Mouse (Mus musculus): ENCODE data around the gene Cacng2. TPM values are rescaled to one million over a fixed set of nuclear protein-coding genes. Genes with fewer than 3 reads are reported as not detected.
"Not testable (repeated sequence)": the region's sequence is repeated elsewhere in the genome, so short reads cannot be mapped to it uniquely, and the experiment has no call there.

Gene Cacng2
- polyA plus RNA-seq, 1 experiment from 2014 or later = not detected

DNA sequence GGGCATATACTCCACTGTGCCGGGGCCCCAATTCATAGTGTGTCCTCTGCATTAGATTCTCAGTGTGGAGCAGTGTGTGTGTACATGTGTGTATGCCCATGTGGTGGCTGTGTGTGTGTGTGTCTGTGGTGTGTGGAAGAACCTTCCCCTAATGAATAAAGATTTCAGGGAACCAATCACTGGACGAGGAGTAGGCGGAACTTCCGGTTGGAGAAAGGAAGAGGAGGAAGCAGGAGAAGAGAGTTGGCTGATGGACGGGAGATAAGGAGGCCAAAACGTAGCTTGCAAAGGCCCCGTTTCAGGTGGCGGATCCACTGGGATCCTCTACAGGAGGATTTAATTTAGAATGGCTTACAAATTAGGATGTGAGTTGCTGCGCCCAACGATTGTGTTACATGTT is 82.2 kb downstream of the Cacng2 start:
- Histone ChIP-seq H3K27ac (no peak overlapping the region), H3K9me3 (replicated peaks) (no peaks in the 10 kb centered on the region), H3K36me3 (no peaks in the 10 kb centered on the region), H3K4me3 (no peak overlapping the region), H3K4me1 (no peaks in the 10 kb centered on the region), H3K27me3 (ENCODE audit: low read depth, poor library complexity, severe bottlenecking) (no peaks in the 10 kb centered on the region)
- 88% methylated on average over 10 of the region's 10 CpGs for WGBS
- DNase-seq (ENCODE audit: low spot score) = no peak

DNA sequence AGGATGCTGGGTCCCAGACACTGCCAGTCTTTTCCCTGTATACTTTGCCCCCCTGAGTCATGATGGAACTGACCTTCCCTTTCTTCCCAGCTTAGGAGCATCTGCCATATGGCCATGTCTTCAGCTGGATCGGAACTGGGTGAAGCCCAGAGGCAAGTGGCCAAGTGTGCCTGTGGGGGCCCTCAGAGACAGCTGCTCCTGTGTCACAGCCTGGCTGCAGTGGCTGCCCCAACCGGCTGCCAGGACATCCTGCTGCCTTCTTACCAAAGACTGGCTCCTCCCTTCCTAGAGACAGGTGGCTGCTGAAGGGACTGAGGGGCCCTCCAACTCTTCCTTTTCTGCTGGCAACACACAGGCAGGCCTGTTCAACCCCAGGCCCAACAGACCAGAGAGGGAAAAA is 83.2 kb downstream of the Cacng2 start:
- Histone ChIP-seq H3K4me3 (no peak overlapping the region), H3K27me3 (ENCODE audit: low read depth, poor library complexity, severe bottlenecking) (no peaks in the 10 kb centered on the region), H3K36me3 (no peaks in the 10 kb centered on the region), H3K27ac (no peak overlapping the region), H3K9me3 (replicated peaks) (no peaks in the 10 kb centered on the region), H3K4me1 (0 out of 2 replicates have a peak, but pooled peaks cover under 1% of the 10 kb centered on the region)
- no peak for DNase-seq (ENCODE audit: low spot score)
- 57% methylated on average over 2 of the region's 2 CpGs for WGBS

DNA sequence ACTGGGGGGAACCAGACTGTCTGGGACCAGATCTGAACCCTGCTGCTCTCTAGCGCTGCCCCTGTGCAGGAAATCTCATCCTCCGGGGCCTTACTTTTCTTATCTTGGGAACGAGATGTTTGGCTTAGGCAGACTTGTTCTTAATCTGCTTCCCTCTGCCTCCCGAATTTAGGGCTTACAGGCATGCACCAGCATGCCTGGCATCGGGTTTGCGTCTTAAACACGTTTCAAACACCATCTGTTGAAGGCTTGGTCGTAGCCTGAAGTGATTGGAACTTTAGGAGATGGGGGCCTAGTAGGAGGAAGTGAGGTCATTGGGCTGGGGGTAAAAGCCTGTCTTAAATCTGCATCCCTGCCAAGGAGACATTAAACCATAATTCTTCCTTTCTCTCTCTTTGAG is 89.9 kb downstream of the Cacng2 start:
- no peak overlapping the region for H3K4me3 ChIP-seq
- no peak overlapping the region for H3K27ac ChIP-seq
- H3K27me3 ChIP-seq (ENCODE audit: low read depth, poor library complexity, severe bottlenecking) = no peaks in the 10 kb centered on the region
- no peak for DNase-seq (ENCODE audit: low spot score)
- H3K36me3 ChIP-seq = no peaks in the 10 kb centered on the region
- H3K4me1 ChIP-seq = 0 out of 2 replicates have a peak, but pooled peaks cover 3% of the 10 kb centered on the region
- no peaks in the 10 kb centered on the region for H3K9me3 ChIP-seq (replicated peaks)
- WGBS = 68% methylated on average over 8 of the region's 8 CpGs

DNA sequence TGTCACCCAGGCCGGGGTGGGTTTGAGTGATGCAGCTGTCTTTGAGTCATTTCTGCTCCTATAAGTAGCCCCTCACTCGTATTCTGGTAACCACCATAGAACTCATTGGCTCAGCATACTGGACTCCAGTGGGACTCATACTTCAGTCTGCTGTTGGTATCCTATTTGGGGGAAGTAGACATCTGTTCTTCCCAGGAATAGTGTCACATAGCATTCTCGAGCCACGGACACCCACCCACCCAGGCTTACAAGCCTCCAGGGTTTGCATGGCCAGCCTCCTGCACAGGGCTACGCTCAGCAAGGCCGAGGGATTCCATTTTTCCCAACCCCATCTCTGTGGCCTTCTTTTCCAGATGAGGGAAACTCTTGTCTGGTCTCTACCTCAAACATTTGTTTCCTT is 93.3 kb downstream of the Cacng2 start:
- 84% methylated on average over 6 of the region's 6 CpGs for WGBS
- H3K27me3 ChIP-seq (ENCODE audit: low read depth, poor library complexity, severe bottlenecking) = no peaks in the 10 kb centered on the region

DNA sequence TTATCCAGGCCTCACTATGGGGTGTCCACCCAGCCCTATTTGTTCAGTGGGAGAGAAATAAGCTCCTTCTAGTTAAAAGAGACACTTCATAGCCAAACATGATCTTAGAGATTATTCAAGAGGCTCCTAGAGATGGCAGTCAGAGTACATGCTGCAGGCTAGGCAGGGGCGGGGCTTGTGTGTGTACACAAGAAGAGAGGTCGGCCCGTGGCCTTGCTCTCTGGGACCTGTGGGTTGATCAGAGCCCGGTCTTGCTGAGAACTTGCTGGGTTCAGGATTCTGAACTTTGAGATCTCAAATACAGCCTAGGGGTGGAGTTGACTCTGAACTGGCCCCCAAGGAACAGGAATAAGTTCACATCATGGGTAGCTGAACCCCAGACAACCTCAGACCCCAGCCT is 95.6 kb downstream of the Cacng2 start:
- H3K9me3 ChIP-seq (replicated peaks) = no peaks in the 10 kb centered on the region

More for the DNA sequence above, 93.3 kb downstream of the Cacng2 start:
- H3K36me3 ChIP-seq = no peaks in the 10 kb centered on the region
- 0 out of 2 replicates have a peak, but pooled peaks cover 2% of the 10 kb centered on the region for H3K4me1 ChIP-seq
- H3K9me3 ChIP-seq (replicated peaks) = no peaks in the 10 kb centered on the region
- no peak overlapping the region for H3K4me3 ChIP-seq
- H3K27ac ChIP-seq = no peak overlapping the region
- no peak for DNase-seq (ENCODE audit: low spot score)

DNA sequence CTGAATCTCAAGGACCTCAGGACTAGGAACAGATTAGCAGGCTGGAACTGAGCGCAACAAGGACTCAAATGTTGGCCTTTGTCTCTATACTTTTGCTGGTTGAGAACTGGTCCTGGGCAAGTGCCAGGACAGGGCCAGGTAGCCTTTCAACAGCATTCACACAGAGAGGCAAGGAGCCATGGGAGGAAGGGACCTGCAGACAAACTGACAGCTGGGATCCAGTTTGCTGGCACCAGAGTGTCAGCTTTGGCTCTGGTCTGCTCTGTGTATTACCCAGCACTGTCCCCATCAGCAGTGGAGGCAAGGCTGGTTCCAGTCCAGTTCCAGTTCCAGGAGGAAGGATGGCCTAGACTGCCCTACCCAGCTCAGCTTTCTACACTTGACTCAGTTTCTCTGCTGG is 105.8 kb downstream of the Cacng2 start:
- no peak overlapping the region for H3K4me3 ChIP-seq

More for the DNA sequence above, 95.6 kb downstream of the Cacng2 start:
- DNase-seq (ENCODE audit: low spot score) = no peak
- WGBS = 87% methylated on average over 4 of the region's 4 CpGs
- no peak overlapping the region for H3K4me3 ChIP-seq
- H3K27ac ChIP-seq = no peak overlapping the region
- H3K27me3 ChIP-seq (ENCODE audit: low read depth, poor library complexity, severe bottlenecking) = no peaks in the 10 kb centered on the region
- H3K36me3 ChIP-seq = no peaks in the 10 kb centered on the region
- peaks cover 5% of the 10 kb centered on the region for H3K4me1 ChIP-seq

DNA sequence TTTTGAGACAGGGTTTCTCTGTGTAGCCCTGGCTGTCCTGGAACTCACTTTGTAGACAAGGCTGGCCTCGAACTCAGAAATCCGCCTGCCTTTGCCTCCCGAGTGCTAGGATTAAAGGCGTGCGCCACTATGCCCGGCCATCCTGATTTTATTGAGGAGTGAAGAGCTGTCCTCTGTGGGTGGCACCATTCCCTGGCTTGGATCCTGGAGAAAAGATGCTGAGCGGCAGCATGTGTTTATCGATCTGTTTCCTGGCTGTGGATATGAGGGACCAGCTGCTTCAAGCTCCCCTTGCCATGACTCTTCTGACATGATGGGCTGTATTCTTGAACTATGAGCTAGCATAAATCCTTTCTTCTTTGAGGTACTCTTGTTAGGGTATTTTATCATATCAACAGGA is 111.6 kb downstream of the Cacng2 start:
- WGBS = 92% methylated on average over 8 of the region's 8 CpGs
- not testable (repeated sequence) for H3K4me1 ChIP-seq; H3K9me3 ChIP-seq (replicated peaks); H3K27me3 ChIP-seq (ENCODE audit: low read depth, poor library complexity, severe bottlenecking); H3K27ac ChIP-seq; H3K36me3 ChIP-seq; H3K4me3 ChIP-seq; DNase-seq (ENCODE audit: low spot score)

More for the DNA sequence above, 105.8 kb downstream of the Cacng2 start:
- WGBS = 88% methylated on average over 1 of the region's 1 CpGs
- no peaks in the 10 kb centered on the region for H3K4me1 ChIP-seq
- no peaks in the 10 kb centered on the region for H3K9me3 ChIP-seq (replicated peaks)
- no peak for DNase-seq (ENCODE audit: low spot score)
- no peak overlapping the region for H3K27ac ChIP-seq
- no peaks in the 10 kb centered on the region for H3K36me3 ChIP-seq
- no peaks in the 10 kb centered on the region for H3K27me3 ChIP-seq (ENCODE audit: low read depth, poor library complexity, severe bottlenecking)

DNA sequence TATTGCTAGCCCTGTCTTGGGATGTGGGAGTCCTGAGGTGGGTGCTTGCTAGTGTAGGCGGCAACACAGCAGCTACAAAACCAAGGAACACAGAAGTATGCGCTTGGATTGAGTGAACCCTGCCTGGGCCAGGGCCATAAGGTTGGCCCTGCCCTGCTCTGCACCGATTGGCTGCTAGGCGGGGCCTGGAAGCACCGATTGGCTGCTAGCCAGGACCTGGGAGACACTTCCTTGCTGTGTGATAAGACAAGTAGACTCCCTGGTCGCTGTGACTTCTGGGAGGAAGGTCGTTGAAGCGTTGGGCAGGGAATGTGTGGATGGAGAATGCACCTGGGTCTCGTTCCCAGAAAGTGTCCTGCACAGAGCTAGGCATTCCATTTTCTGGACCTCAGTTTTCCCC is 115.9 kb downstream of the Cacng2 start:
- H3K4me1 ChIP-seq = 0 out of 2 replicates have a peak, but pooled peaks cover 9% of the 10 kb centered on the region
- WGBS = 50% methylated on average over 9 of the region's 9 CpGs
- DNase-seq (ENCODE audit: low spot score) = no peak
- no peak overlapping the region for H3K4me3 ChIP-seq
- H3K36me3 ChIP-seq = no peaks in the 10 kb centered on the region
- H3K9me3 ChIP-seq (replicated peaks) = no peaks in the 10 kb centered on the region
- H3K27me3 ChIP-seq (ENCODE audit: low read depth, poor library complexity, severe bottlenecking) = no peaks in the 10 kb centered on the region
- H3K27ac ChIP-seq = no peak overlapping the region

DNA sequence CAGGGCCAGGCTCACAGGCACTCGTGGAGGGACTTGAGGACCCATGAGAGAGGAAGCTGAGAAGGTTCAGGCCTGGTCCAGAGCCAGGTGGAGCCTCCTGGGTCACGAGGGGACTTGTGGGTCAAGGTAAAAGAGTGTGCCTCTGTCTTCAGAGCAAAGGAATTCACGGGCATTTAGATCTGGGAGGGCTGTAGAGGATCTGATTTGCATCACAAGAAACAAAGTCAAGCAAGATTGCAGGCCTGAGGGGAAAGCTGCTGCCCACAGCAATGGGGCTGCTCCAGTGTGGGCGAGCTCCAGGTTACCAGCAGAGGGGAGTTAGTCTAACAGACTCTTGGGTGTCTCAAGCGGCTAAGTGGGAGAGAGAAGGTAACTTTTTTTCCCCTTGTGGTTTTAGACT is 118.4 kb downstream of the Cacng2 start:
- Histone ChIP-seq H3K4me1 (0 out of 2 replicates have a peak, but pooled peaks cover 9% of the 10 kb centered on the region), H3K27ac (no peak overlapping the region), H3K27me3 (ENCODE audit: low read depth, poor library complexity, severe bottlenecking) (no peaks in the 10 kb centered on the region), H3K9me3 (replicated peaks) (no peaks in the 10 kb centered on the region), H3K4me3 (no peak overlapping the region), H3K36me3 (no peaks in the 10 kb centered on the region)
- DNase-seq (ENCODE audit: low spot score) = no peak
- WGBS = 29% methylated on average over 5 of the region's 5 CpGs

DNA sequence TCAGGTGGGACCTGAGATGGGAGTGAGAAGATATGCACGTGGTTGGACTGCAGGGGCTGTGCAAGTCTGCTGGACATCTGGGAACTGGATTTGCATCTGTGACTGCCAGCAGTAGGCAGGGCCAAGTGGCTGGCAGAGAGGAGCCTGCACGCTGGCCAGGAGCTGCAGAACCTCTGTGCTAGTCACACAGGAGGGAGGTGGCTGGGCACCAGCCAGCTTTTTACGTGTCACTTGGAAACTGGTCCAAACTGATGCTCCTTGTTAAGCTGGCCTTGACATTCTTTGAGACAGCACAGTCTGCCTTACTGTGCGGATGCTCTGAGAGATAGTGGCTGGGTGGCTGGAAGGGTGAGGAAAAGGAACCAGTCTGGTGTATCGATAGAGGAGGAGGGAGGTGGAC is 131.3 kb downstream of the Cacng2 start:
- Histone ChIP-seq H3K4me3 (no peak overlapping the region), H3K36me3 (no peaks in the 10 kb centered on the region), H3K4me1 (no peaks in the 10 kb centered on the region), H3K27ac (no peak overlapping the region), H3K27me3 (ENCODE audit: low read depth, poor library complexity, severe bottlenecking) (no peaks in the 10 kb centered on the region), H3K9me3 (replicated peaks) (no peaks in the 10 kb centered on the region)
- WGBS = 78% methylated on average over 5 of the region's 5 CpGs
- no peak for DNase-seq (ENCODE audit: low spot score)

DNA sequence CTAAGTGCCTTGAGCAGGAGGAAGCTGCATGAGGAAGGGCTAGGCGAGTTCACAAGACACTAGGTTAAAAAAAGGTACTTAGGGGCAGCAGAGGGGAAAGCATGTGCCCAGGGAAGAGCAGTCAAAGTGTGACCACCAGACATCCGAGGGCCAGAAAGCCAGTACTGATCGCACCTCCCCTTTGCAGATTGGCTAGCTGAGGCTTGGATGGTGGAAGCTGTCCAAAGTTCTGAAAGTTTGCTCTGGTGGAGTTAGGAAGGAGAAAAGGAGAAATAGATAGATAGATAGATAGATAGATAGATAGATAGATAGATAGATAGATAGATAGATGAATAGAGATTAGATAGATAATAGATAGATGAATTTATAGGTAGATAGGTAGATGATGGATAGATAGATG is 136.4 kb downstream of the Cacng2 start:
- no peaks in the 10 kb centered on the region for H3K9me3 ChIP-seq (replicated peaks)
- H3K36me3 ChIP-seq = no peaks in the 10 kb centered on the region
- H3K27me3 ChIP-seq (ENCODE audit: low read depth, poor library complexity, severe bottlenecking) = no peaks in the 10 kb centered on the region
- DNase-seq (ENCODE audit: low spot score) = no peak
- H3K4me1 ChIP-seq = no peaks in the 10 kb centered on the region
- no peak overlapping the region for H3K27ac ChIP-seq
- 48% methylated on average over 3 of the region's 3 CpGs for WGBS
- H3K4me3 ChIP-seq = no peak overlapping the region

DNA sequence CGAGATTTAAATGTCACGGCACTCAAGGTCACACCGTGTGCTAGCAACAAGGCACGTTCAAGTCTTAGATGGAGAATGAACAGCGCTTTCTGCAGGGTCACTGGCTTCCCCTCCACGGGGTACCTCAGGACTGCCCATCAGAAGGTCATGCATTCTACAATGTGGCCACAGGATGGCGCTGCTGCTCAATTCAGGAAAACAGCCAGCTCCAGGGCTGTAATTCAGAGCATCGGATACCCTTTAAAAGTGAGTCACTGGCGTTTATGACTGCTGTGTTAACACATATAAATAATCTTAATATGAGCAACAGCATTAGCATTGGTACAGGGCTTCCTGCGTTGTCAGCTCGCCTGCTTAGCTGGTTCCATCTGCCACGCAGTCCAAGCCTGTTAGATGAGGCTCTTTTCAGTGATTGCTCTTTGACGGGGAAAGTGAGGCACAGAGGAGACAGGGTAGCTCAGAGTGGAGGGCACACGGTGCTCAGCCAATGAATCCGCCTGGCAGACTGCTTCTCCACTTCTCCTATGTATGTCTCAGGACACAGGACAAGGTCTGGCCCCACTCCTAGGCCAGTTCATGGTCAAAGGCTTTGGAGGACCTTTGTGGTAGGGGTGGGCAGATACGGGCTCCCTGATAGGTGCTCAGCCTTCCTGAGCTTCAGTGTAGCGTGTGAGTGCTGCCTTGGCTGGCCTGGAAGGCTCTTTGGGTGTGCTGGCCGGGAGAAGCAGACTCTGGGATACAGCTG is 137.5 kb downstream of the Cacng2 start:
- H3K27ac ChIP-seq = no peak overlapping the region
- H3K4me1 ChIP-seq = no peaks in the 10 kb centered on the region
- no peak overlapping the region for H3K4me3 ChIP-seq
- WGBS = 32% methylated on average over 18 of the region's 18 CpGs
- H3K9me3 ChIP-seq (replicated peaks) = no peaks in the 10 kb centered on the region
- no peaks in the 10 kb centered on the region for H3K36me3 ChIP-seq
- no peaks in the 10 kb centered on the region for H3K27me3 ChIP-seq (ENCODE audit: low read depth, poor library complexity, severe bottlenecking)
- DNase-seq (ENCODE audit: low spot score) = peak; percentile 76

DNA sequence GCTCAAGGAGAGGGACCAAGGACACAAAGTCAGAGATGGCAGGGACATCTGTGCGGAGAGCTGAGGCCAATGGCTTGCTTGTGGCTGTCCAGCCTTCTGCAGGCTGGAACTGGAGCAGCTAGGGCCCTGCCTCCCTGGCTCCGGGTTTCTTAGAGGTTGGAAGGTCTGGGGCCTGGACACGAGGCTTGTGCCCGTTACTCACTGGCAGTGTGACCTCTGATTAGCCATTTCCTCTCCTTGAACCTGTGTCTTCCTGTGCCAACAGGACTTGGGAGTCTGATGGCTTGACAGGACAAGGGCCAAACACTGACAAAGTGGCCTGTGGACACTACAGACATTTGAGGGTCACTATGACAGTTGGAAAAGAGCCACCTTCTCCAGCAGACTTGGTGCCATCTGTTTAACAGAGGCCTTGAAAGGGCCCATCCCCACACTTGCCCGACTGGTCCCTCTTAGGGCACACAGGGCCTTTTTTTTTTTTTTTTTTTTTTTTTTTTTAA is 138.6 kb downstream of the Cacng2 start:
- H3K27me3 ChIP-seq (ENCODE audit: low read depth, poor library complexity, severe bottlenecking) = no peaks in the 10 kb centered on the region
- no peak overlapping the region for H3K4me3 ChIP-seq
- no peak for DNase-seq (ENCODE audit: low spot score)
- no peak overlapping the region for H3K27ac ChIP-seq
- H3K9me3 ChIP-seq (replicated peaks) = no peaks in the 10 kb centered on the region
- H3K4me1 ChIP-seq = no peaks in the 10 kb centered on the region
- 69% methylated on average over 5 of the region's 5 CpGs for WGBS
- H3K36me3 ChIP-seq = no peaks in the 10 kb centered on the region
